ENCODE assay signal across 8 mouse cellular contexts in genomic region chr10:80248437-80248836, GRCm38 (mm10). TPM values are rescaled to one million over a fixed set of nuclear protein-coding genes. Genes with fewer than 3 reads are reported as not detected.
DNase-seq lines count a peak whose midpoint lies in the region; ATAC-seq and TF ChIP-seq lines count a peak whose summit lies in the region.
"Not testable (repeated sequence)": the region's sequence is repeated elsewhere in the genome, so short reads cannot be mapped to it uniquely, and the experiment has no call there.

No protein-coding gene starts in this region.

- peak overlapping the region; percentile 99 for H3K4me3 ChIP-seq in E14TG2a.4 (replicated peaks; ENCODE audit: low read length)
- peak overlapping the region; percentile 87 for H3K4me3 ChIP-seq in heart, embryonic 10.5 days
- peak overlapping the region; percentile 47 for H3K4me3 ChIP-seq in hindbrain, embryonic 15.5 days
- H3K4me3 ChIP-seq in left cerebral cortex, adult 2 months: peak overlapping the region; percentile 37
- peak overlapping the region; percentile 75 for H3K4me3 ChIP-seq in liver, embryonic 15.5 days (replicated peaks)
- peak overlapping the region; percentile 63; the same call in 1 of the 2 replicates for H3K4me3 ChIP-seq in midbrain, embryonic 12.5 days
- peak overlapping the region; percentile 88 for H3K4me3 ChIP-seq in stomach, embryonic 14.5 days (ENCODE audit: low read depth, low read length)

- peaks cover 53% of the 10 kb centered on the region for H3K4me1 ChIP-seq in E14TG2a.4 (replicated peaks; ENCODE audit: low read depth, low read length)
- peaks cover 33% of the 10 kb centered on the region for H3K4me1 ChIP-seq in heart, embryonic 10.5 days
- H3K4me1 ChIP-seq in hindbrain, embryonic 15.5 days (replicated peaks): peaks cover 27% of the 10 kb centered on the region
- peaks cover 55% of the 10 kb centered on the region for H3K4me1 ChIP-seq in liver, embryonic 15.5 days (replicated peaks)
- peaks cover 16% of the 10 kb centered on the region for H3K4me1 ChIP-seq in midbrain, embryonic 12.5 days
- peaks cover 11% of the 10 kb centered on the region for H3K4me1 ChIP-seq in stomach, embryonic 14.5 days (ENCODE audit: control insufficient read depth, insufficient read depth, low read length)

- H3K27ac ChIP-seq in heart, embryonic 10.5 days; left cerebral cortex, adult 2 months; midbrain, embryonic 12.5 days (replicated peaks); stomach, embryonic 14.5 days (ENCODE audit: low read length): not testable (repeated sequence)
- H3K27ac ChIP-seq in hindbrain, embryonic 15.5 days (replicated peaks): peak overlapping the region; percentile 79; the same call in 1 of the 2 replicates
- peak overlapping the region; percentile 88 for H3K27ac ChIP-seq in liver, embryonic 15.5 days (replicated peaks)

- H3K9ac ChIP-seq in hindbrain, embryonic 15.5 days; midbrain, embryonic 12.5 days (replicated peaks); stomach, embryonic 14.5 days (replicated peaks; ENCODE audit: low read depth, low read length): not testable (repeated sequence)
- H3K9ac ChIP-seq in liver, embryonic 15.5 days: 0 out of 2 replicates have a peak overlapping the region, but pooled peaks have one; percentile 28

- H3K9me3 ChIP-seq in E14TG2a.4 (ENCODE audit: low read length); heart, embryonic 10.5 days; hindbrain, embryonic 15.5 days; liver, embryonic 15.5 days (replicated peaks); midbrain, embryonic 12.5 days; stomach, embryonic 14.5 days (ENCODE audit: control insufficient read depth, low read depth, low read length): not testable (repeated sequence)

- not testable (repeated sequence) for TF ChIP-seq CTCF in E14TG2a.4 (conservative IDR thresholded peaks at IDR 0.05; ENCODE audit: low read length); left cerebral cortex, adult 2 months (IDR thresholded peaks at IDR 0.05)

- intact Hi-C loops in left cerebral cortex, adult 2 months (cut with DNase I): loop anchor here (10.0 kb wide), 1 partner anchor 264 kb away; the partner anchor contains the start of genes Cnn2 and Tmem259

- 0 out of 2 replicates have a peak, but pooled peaks have one; percentile 2 for ATAC-seq in erythroblast, adult 5-6 weeks (replicated peaks; ENCODE audit: low FRiP score, poor library complexity, severe bottlenecking)
- not testable (repeated sequence) for ATAC-seq in hindbrain, embryonic 15.5 days (ENCODE audit: low FRiP score, low read depth); liver, embryonic 15.5 days (ENCODE audit: insufficient read depth); midbrain, embryonic 12.5 days (ENCODE audit: low FRiP score, low read depth); stomach, embryonic 14.5 days (ENCODE audit: insufficient number of reproducible peaks, insufficient read depth, low FRiP score, low read depth)

- DNase-seq in heart, embryonic 10.5 days (ENCODE audit: low spot score); left cerebral cortex, adult 2 months (ENCODE audit: extremely low spot score in 1 of 2, low spot score in 2 of 2): not testable (repeated sequence)

- H3K36me3 ChIP-seq in E14TG2a.4 (ENCODE audit: insufficient read depth, low read length): peaks cover 45% of the 10 kb centered on the region
- H3K36me3 ChIP-seq in heart, embryonic 10.5 days: peaks cover 28% of the 10 kb centered on the region
- H3K36me3 ChIP-seq in hindbrain, embryonic 15.5 days: not testable (repeated sequence)
- H3K36me3 ChIP-seq in liver, embryonic 15.5 days (replicated peaks): peaks cover 34% of the 10 kb centered on the region
- H3K36me3 ChIP-seq in midbrain, embryonic 12.5 days: peaks cover 24% of the 10 kb centered on the region
- H3K36me3 ChIP-seq in stomach, embryonic 14.5 days (ENCODE audit: control insufficient read depth, insufficient read depth, low read length): peaks cover 17% of the 10 kb centered on the region

- H3K4me2 ChIP-seq in hindbrain, embryonic 15.5 days: peak overlapping the region; percentile 50
- H3K4me2 ChIP-seq in liver, embryonic 15.5 days: peak overlapping the region; percentile 76
- peak overlapping the region; percentile 60 for H3K4me2 ChIP-seq in midbrain, embryonic 12.5 days (replicated peaks)
- H3K4me2 ChIP-seq in stomach, embryonic 14.5 days (replicated peaks; ENCODE audit: low read depth, low read length): peak overlapping the region; percentile 8; the same call in 1 of the 2 replicates

- 56% methylated on average over 3 of the region's 3 CpGs for WGBS in heart, embryonic 10.5 days
- WGBS in hindbrain, embryonic 15.5 days: 43% methylated on average over 3 of the region's 3 CpGs
- WGBS in liver, embryonic 15.5 days (ENCODE audit: insufficient replicate concordance): 21% methylated on average over 3 of the region's 3 CpGs
- WGBS in midbrain, embryonic 12.5 days: 52% methylated on average over 3 of the region's 3 CpGs
- 26% methylated on average over 3 of the region's 3 CpGs for WGBS in stomach, embryonic 14.5 days

- not testable (repeated sequence) for H3K27me3 ChIP-seq in E14TG2a.4 (ENCODE audit: insufficient read depth, low read length); heart, embryonic 10.5 days (ENCODE audit: insufficient read depth, poor library complexity, severe bottlenecking); hindbrain, embryonic 15.5 days; liver, embryonic 15.5 days; stomach, embryonic 14.5 days (ENCODE audit: control insufficient read depth, insufficient read depth, low read length)
- peaks cover 11% of the 10 kb centered on the region for H3K27me3 ChIP-seq in midbrain, embryonic 12.5 days

RNA-seq across cellular contexts. Expression of gene Ndufs7, which starts 0.5 kb away (rescaled TPM):
- total RNA-seq in erythroblast, adult 5-6 weeks (2015; ENCODE audit: low replicate concordance): 25.7 and 25.9 TPM in 2 replicates
- 13.0 and 14.2 TPM in 2 replicates for total RNA-seq in erythroblast, adult 5-6 weeks (2017; ENCODE audit: low replicate concordance)
- polyA plus RNA-seq in heart, embryonic 10.5 days (2016; fragmentation: Nextera tagmentation; extraction: Ambion mirVana): 432 and 538 TPM in 2 replicates
- 311 and 321 TPM in 2 replicates for polyA plus RNA-seq in hindbrain, embryonic 15.5 days (2015; fragmentation: Nextera tagmentation; extraction: Ambion mirVana)
- total RNA-seq in left cerebral cortex, adult 2 months (2021): 100 to 1,000 TPM; 194 to 206 TPM
- polyA plus RNA-seq in liver, embryonic 15.5 days (2015; fragmentation: Nextera tagmentation; extraction: Ambion mirVana): 228 and 236 TPM in 2 replicates
- 205 and 213 TPM in 2 replicates for polyA plus RNA-seq in midbrain, embryonic 12.5 days (2016; fragmentation: Nextera tagmentation; extraction: Ambion mirVana)
- 337 and 355 TPM in 2 replicates for polyA plus RNA-seq in stomach, embryonic 14.5 days (2014; fragmentation: Nextera tagmentation; extraction: Ambion mirVana)

RNA-seq across cellular contexts. Expression of gene Gamt, which starts 12.4 kb away (rescaled TPM):
- total RNA-seq in erythroblast, adult 5-6 weeks (2015; ENCODE audit: low replicate concordance): not detected in 2 replicates
- total RNA-seq in erythroblast, adult 5-6 weeks (2017; ENCODE audit: low replicate concordance): 0.77 TPM in 1 of 2 replicates, not detected in the other
- polyA plus RNA-seq in heart, embryonic 10.5 days (2016; fragmentation: Nextera tagmentation; extraction: Ambion mirVana): 61.2 and 72.0 TPM in 2 replicates
- 24.6 and 28.1 TPM in 2 replicates for polyA plus RNA-seq in hindbrain, embryonic 15.5 days (2015; fragmentation: Nextera tagmentation; extraction: Ambion mirVana)
- 10 to 100 TPM; 16.6 to 23.3 TPM for total RNA-seq in left cerebral cortex, adult 2 months (2021)
- 112 and 138 TPM in 2 replicates for polyA plus RNA-seq in liver, embryonic 15.5 days (2015; fragmentation: Nextera tagmentation; extraction: Ambion mirVana)
- polyA plus RNA-seq in midbrain, embryonic 12.5 days (2016; fragmentation: Nextera tagmentation; extraction: Ambion mirVana): 28.1 and 29.5 TPM in 2 replicates
- 32.1 and 49.3 TPM in 2 replicates for polyA plus RNA-seq in stomach, embryonic 14.5 days (2014; fragmentation: Nextera tagmentation; extraction: Ambion mirVana)

RNA-seq across cellular contexts. Expression of gene Dazap1, which starts 12.8 kb away (rescaled TPM):
- total RNA-seq in erythroblast, adult 5-6 weeks (2015; ENCODE audit: low replicate concordance): 13.8 and 17.1 TPM in 2 replicates
- total RNA-seq in erythroblast, adult 5-6 weeks (2017; ENCODE audit: low replicate concordance): 29.8 and 35.3 TPM in 2 replicates
- polyA plus RNA-seq in heart, embryonic 10.5 days (2016; fragmentation: Nextera tagmentation; extraction: Ambion mirVana): 40.2 and 58.0 TPM in 2 replicates
- polyA plus RNA-seq in hindbrain, embryonic 15.5 days (2015; fragmentation: Nextera tagmentation; extraction: Ambion mirVana): 46.9 and 51.3 TPM in 2 replicates
- 10 to 100 TPM; 87.4 to 90.3 TPM for total RNA-seq in left cerebral cortex, adult 2 months (2021)
- polyA plus RNA-seq in liver, embryonic 15.5 days (2015; fragmentation: Nextera tagmentation; extraction: Ambion mirVana): 26.0 and 27.2 TPM in 2 replicates
- 61.2 and 71.3 TPM in 2 replicates for polyA plus RNA-seq in midbrain, embryonic 12.5 days (2016; fragmentation: Nextera tagmentation; extraction: Ambion mirVana)
- polyA plus RNA-seq in stomach, embryonic 14.5 days (2014; fragmentation: Nextera tagmentation; extraction: Ambion mirVana): 48.6 and 51.3 TPM in 2 replicates

RNA-seq across cellular contexts. Expression of gene Mum1, which starts 22.2 kb away (rescaled TPM):
- total RNA-seq in erythroblast, adult 5-6 weeks (2015; ENCODE audit: low replicate concordance): 1.3 and 4.4 TPM in 2 replicates
- 14.7 and 24.0 TPM in 2 replicates for total RNA-seq in erythroblast, adult 5-6 weeks (2017; ENCODE audit: low replicate concordance)
- polyA plus RNA-seq in heart, embryonic 10.5 days (2016; fragmentation: Nextera tagmentation; extraction: Ambion mirVana): 56.4 and 76.5 TPM in 2 replicates
- 36.5 and 38.6 TPM in 2 replicates for polyA plus RNA-seq in hindbrain, embryonic 15.5 days (2015; fragmentation: Nextera tagmentation; extraction: Ambion mirVana)
- 10 to 100 TPM; 37.8 to 43.3 TPM for total RNA-seq in left cerebral cortex, adult 2 months (2021)
- polyA plus RNA-seq in liver, embryonic 15.5 days (2015; fragmentation: Nextera tagmentation; extraction: Ambion mirVana): 16.6 and 17.0 TPM in 2 replicates
- polyA plus RNA-seq in midbrain, embryonic 12.5 days (2016; fragmentation: Nextera tagmentation; extraction: Ambion mirVana): 151 and 195 TPM in 2 replicates
- polyA plus RNA-seq in stomach, embryonic 14.5 days (2014; fragmentation: Nextera tagmentation; extraction: Ambion mirVana): 59.7 and 65.6 TPM in 2 replicates

RNA-seq across cellular contexts. Expression of gene Rps15, which starts 43.8 kb away (rescaled TPM):
- total RNA-seq in erythroblast, adult 5-6 weeks (2015; ENCODE audit: low replicate concordance): 509 and 541 TPM in 2 replicates
- total RNA-seq in erythroblast, adult 5-6 weeks (2017; ENCODE audit: low replicate concordance): 422 and 457 TPM in 2 replicates
- 774 and 882 TPM in 2 replicates for polyA plus RNA-seq in heart, embryonic 10.5 days (2016; fragmentation: Nextera tagmentation; extraction: Ambion mirVana)
- polyA plus RNA-seq in hindbrain, embryonic 15.5 days (2015; fragmentation: Nextera tagmentation; extraction: Ambion mirVana): 551 and 587 TPM in 2 replicates
- total RNA-seq in left cerebral cortex, adult 2 months (2021): 100 to 1,000 TPM; 816 to 913 TPM
- polyA plus RNA-seq in liver, embryonic 15.5 days (2015; fragmentation: Nextera tagmentation; extraction: Ambion mirVana): 501 and 527 TPM in 2 replicates
- polyA plus RNA-seq in midbrain, embryonic 12.5 days (2016; fragmentation: Nextera tagmentation; extraction: Ambion mirVana): 671 and 694 TPM in 2 replicates
- 1,120 and 1,227 TPM in 2 replicates for polyA plus RNA-seq in stomach, embryonic 14.5 days (2014; fragmentation: Nextera tagmentation; extraction: Ambion mirVana)

Comparison
In these comparisons a context has a peak if more than half of its experiments do, and no peak if none do; other contexts are left out.
1. H3K4me3 ChIP-seq: peak in every context shown above with its lines; median percentile 99 in E14TG2a.4; 88 in stomach, embryonic 14.5 days; 87 in heart, embryonic 10.5 days; 75 in liver, embryonic 15.5 days; 63 in midbrain, embryonic 12.5 days; 47 in hindbrain, embryonic 15.5 days; 37 in left cerebral cortex, adult 2 months.
2. H3K4me2 ChIP-seq: peak in every context shown above with its lines; median percentile 76 in liver, embryonic 15.5 days; 60 in midbrain, embryonic 12.5 days; 50 in hindbrain, embryonic 15.5 days; 8 in stomach, embryonic 14.5 days.